Mouse (Mus musculus) cerebellum, postnatal 4 days (tissue): ENCODE measurements around the gene Asic2.

Experiments
- DNase-seq, 2 experiments: peaks; one replicate each; pipeline ENCODE4 v3.0.0; 2022; ENCODE audit warnings: low spot score in 2 of 2, mixed read lengths in 1 of 2

The Asic2 gene

GRCm38 (mm10) chr11:81118055-81118454 is 850.2 kb downstream of the Asic2 start:
- DNase-seq: peak in 1 of 2 experiments; percentile 25

DNA sequence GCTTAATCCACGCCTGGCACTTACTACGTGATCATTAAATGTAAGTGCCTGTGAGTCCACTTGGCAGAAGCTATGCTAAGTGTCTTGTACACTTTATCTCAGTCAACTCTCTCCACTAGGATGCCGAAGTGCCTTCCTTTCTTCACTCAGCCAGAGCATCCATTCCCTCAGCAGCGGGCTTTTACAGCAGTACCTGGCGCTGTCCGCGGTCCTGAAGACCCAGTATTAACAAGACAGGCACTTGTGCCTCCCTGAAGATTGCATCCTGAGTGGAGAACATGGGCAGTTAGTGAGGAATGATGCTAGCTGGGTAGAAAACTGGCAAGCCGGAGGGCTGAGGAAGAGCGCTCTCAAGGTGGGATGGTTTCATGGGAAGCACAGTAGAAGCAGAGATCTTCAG is 852.6 kb downstream of the Asic2 start:
- no peak for DNase-seq

DNA sequence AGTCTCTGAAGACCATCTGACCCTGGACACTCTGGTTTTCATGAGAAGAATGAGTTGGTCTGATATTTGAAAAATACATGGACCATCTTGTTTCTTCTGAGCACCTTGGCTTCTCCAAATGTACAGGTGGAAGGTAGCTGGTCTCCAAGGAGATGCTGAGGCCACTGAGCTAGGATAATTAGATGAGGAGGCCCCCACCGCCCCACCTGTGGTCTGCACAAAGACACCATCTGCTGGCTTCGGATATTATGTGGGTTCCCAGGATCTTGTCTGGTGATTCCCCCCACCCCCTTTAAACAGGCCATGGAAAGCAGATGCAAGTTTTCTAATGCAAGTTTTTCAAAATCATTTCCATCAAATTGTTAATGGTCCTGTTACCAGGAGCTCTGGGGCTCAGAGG is 856.6 kb downstream of the Asic2 start:
- no peak for DNase-seq

- DNase-seq: no peak
Measured at GRCm38 (mm10) chr11:81110049-81110448, 858.2 kb downstream of the Asic2 start.

DNA sequence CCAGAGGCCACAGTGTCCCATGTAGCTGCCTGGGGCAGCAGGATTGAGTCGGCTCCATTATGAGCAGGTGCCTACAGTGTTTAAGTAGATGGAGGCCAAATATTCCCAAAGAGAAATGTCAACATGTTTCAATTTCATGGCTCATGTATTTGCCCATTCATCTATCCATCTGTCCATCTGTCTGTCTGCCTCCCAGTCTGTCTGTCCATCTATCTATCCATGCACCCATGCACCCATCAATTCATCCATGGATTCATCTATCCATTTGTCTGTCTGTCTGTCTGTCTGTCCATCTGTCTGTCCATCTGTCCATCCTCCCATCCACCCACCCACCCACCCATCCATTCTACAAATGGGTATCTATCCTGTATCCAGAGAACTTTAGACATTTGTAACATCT is 861.3 kb downstream of the Asic2 start:
- DNase-seq: no peak

DNA sequence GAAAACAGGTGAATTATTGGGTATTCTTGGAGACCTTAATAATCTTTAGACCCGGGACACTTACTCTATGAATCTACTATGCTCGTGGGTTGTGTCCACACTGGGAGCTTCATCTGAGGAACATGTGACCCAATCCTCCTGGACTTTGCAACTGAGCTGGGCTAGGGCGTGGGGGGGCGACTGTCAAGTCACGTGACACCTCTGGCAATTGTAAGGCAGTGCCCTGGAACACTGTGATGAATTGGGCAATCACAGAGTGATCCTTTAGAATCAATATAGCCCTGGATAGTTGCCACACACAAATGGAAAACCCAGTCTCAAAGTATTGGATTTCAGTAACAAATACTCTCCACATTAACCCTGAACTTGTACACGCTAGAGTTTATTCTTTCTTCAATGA is 867.4 kb downstream of the Asic2 start:
- no peak for DNase-seq

DNA sequence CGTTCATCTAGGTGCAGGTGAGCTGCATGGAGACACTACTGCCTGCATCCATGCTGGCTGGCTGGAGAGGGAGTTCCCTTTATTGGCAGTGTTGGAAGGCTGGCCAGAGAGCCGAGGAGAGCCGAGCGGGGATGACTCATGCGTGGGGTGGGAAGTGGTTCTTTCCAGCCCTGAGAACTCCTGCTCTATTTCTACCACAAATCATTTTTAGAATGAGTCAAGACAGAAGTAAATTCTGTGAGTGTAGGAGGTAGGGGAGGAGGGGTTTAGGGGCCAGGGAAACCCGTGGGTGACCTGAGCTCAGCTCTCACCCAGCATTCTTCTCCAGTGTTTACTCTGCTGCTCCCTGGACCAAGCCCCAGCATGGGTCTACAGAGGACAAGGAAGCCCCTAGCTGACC is 872.2 kb downstream of the Asic2 start:
- DNase-seq: no peak

DNA sequence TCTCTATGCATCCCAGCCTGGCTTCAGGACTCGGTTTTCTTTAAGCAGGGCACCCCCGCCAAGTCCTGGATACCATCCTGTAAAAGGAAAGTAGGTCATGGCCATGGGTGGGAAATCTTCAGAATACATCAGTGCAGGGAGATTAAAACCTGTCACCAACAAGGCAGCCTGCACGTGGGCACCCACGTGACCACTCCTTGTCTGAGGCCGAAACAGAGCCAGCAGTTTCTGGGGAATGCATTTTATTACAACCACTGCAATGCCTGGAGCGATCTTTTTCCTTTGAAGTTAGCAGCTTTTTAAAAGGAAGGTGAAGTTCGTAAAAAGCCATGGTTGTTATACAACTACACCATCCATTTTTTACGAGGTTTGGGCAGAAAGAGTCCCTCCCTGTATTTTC is 873.7 kb downstream of the Asic2 start:
- no peak for DNase-seq

DNA sequence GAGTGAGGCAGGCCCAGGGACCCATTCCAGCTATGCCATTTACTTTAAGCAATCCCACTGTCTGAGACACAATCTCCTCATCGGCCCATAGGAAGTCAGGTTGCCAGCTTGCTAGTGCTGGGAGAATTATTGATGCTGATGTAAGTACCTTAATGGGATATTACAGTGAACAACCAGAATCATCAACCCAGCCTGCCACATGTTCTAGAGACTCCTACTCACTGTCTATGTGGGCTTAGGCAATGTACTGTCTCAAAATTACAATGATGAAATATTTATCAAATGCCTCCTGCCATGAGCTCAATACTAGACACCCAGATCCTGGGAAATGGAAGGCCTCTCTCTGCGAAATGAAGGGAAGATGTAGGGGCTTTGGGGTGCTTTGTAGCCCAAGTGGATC is 876.1 kb downstream of the Asic2 start:
- DNase-seq: no peak

- no peak for DNase-seq
Measured at GRCm38 (mm10) chr11:81083822-81084221, 884.4 kb downstream of the Asic2 start.

GRCm38 (mm10) chr11:81080076-81080805 is 888.0 kb downstream of the Asic2 start:
- no peak for DNase-seq

GRCm38 (mm10) chr11:81079237-81079636 is 889.0 kb downstream of the Asic2 start:
- no peak for DNase-seq

DNA sequence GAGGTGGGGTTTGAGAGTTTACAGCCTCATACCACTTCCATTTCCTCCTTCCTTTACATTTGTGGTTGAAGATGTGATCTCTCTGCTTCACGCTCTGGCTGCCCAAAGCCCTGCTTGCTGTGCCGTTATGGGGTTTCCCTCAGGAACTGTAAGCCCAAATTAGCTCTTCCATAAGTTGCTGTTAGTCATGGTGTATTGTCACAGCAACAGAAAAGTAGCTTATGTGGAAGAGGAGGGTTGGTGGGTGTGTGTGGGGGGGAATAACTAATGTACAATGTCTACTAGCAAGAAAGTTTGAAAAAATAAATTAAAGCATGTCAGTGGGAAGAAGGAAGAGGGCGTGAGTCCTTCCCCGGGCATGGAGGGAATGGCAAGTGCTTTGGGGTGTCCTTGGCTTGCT is 896.4 kb downstream of the Asic2 start:
- no peak for DNase-seq

DNA sequence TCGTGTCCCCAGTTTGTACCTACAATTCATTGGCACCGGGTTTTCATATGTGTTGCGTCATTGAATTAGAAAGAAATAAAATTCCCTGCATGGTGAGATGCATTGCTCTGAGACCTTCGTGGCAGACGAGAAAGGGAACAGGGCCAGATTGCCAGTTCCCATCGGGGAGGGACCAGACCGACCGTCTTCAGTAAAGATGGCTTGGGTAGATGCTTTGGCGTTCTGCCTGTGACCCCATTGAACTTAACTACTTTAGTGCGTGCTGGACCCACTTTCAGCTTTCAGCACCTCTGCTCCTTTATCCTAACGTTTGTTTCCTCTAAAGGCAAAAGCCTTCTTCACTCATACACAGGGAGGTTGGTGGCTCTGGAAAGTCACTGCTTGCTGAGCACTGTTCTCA is 902.9 kb downstream of the Asic2 start:
- DNase-seq: no peak

- DNase-seq: no peak
Measured at GRCm38 (mm10) chr11:81064006-81064405, 904.3 kb downstream of the Asic2 start.

GRCm38 (mm10) chr11:81060077-81060476 is 908.2 kb downstream of the Asic2 start:
- no peak for DNase-seq

DNA sequence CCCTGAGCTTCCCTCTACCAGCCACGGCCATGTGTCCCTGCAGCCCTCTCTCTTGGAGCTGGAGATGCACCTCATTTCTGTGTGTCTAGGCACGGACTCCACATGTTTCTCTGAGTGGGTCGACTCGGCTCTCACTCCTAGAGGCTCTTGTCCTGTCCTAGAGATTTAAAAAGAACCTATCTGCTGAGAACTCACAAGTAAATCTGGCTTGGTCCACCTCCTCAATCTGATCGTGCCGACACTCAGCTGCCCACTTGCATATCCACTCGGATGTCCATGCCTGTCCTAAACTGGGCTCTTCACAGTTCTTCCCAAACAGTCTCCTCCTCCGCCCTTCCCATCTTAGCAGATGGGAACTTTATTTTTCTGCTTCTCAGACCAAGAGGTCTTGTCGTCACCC is 908.7 kb downstream of the Asic2 start:
- DNase-seq: no peak

GRCm38 (mm10) chr11:81057506-81057905 is 910.8 kb downstream of the Asic2 start:
- no peak for DNase-seq

DNA sequence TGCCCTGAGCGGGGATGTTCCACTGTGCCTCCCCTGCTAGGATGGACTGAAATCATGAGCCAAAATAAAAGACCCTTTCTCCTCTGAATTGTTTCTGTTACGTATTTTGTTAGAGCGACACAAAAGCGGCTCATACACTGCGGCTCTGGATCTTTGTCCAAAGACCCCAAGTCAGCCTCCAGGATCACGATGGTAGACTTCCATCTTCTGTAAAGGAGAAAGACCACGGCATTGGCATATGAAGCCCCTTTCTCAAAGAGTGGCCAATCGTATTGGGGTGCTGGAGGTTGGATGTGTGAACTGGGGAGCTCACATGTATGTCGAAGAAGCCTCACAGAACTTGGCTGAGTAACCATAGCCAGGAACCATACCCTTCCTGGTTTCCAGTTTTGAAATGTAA is 911.5 kb downstream of the Asic2 start:
- DNase-seq: no peak

DNA sequence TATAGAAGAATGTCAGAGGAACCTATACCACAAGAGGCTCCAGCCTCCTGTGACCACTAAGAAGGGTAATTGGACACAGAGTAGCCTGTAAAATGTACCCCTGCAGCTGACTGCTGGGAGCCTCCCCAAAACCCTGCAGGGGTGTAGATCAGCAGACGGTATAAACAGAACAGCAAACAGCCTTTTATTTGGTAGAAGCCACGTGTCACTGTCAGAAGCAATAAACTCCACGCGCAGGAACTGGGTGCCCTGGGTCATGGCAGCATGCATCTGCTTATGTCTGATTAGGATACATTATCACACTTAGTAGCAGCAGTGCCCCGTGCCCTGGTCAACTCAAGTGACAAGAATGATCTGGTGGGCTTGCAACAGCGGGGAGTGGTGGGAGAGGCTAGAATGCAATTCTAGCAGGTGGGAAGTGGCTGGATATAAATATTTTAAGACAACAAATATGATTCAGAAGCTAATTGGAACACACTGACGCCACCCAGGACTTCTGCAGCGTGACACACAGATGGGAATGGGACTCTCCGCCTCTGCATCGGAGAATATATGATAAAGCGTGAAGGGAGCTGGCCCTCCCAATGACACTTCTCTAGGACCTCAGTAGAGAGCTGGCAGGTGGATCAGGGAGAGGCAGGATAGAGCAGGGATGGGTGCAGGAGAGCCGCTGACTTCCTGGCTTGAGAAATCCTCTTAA is 912.7 kb downstream of the Asic2 start:
- no peak for DNase-seq

GRCm38 (mm10) chr11:81053826-81054225 is 914.4 kb downstream of the Asic2 start:
- DNase-seq: no peak

DNA sequence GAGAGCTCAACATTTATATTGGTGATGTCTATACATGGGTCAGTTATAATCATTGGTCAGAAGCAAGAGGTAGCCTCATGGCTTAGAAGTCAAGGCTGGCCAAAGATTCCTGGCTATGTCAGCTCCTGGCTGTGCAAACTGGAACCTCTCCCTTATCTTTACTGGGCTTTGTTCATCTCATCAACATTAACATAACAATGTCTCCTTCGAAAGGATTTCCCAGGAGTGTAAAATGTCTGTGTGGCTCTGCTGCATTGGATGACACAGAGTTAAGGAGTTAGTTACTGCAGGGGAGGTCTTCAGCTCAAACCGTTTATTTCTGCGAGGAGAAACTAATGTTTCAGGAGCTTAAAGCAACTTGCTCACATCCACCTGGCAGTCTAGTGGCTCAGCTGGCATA is 926.6 kb downstream of the Asic2 start:
- DNase-seq: no peak

- DNase-seq: no peak
Measured at GRCm38 (mm10) chr11:81039976-81040375, 928.3 kb downstream of the Asic2 start.

- no peak for DNase-seq
Measured at GRCm38 (mm10) chr11:81032151-81032550, 936.1 kb downstream of the Asic2 start.
